Mouse (Mus musculus) ES-E14 (cell line): Measurements from ENCODE around the gene Apol7c.
"Not testable (repeated sequence)": the region's sequence is repeated elsewhere in the genome, so short reads cannot be mapped to it uniquely, and the experiment has no call there.

Source experiments
- CHD2 ChIP-seq: IDR thresholded peaks from 2 replicates; pipeline ENCODE4 v1.6.1; 2014; ENCODE audit warnings: mild to moderate bottlenecking, low read depth, low read length, inconsistent platforms
- MAFK ChIP-seq: IDR thresholded peaks from 2 replicates; pipeline ENCODE4 v1.6.1; 2014; ENCODE audit warnings: mild to moderate bottlenecking, low read depth, low read length, inconsistent platforms; ENCODE audit not compliant: insufficient read depth
- ZC3H11A ChIP-seq: IDR thresholded peaks from 2 replicates; pipeline ENCODE4 v1.6.1; 2012; ENCODE audit warnings: low read depth, mild to moderate bottlenecking, inconsistent platforms, low read length, borderline replicate concordance

- TF ChIP-seq ZC3H11A, CHD2, MAFK: not testable (repeated sequence)
Observed at GRCm38 (mm10) chr15:77520596-77520995, 12.5 kb downstream of the Apol7c start.
